Mouse (Mus musculus): ENCODE results near the gene Pigl.
A peak's percentile ranks its signal among the peaks of the same experiment; 100 is the strongest.
"Not testable (repeated sequence)": the region's sequence is repeated elsewhere in the genome, so short reads cannot be mapped to it uniquely, and the experiment has no call there.

Pigl gene

DNA sequence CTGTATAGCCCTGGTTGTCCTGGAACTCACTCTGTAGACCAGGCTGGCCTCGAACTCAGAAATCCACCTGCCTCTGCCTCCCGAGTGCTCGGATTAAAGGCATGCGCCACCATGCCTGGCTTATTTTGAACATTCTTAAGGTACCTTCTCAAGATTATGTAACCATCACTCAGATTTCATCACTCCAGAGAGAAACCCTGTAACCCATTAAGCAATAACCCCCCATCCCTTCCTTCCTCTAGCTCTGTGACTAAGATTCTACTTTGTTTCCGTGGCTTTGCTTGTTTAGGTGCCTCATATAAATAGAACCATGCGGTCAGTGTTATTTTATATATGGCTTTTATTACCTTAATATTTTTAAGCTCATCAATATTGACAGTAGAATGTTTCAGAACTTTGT, 12.2 kb downstream of the Pigl start:
- no peak for DNase-seq (ENCODE audit: low spot score)

DNA sequence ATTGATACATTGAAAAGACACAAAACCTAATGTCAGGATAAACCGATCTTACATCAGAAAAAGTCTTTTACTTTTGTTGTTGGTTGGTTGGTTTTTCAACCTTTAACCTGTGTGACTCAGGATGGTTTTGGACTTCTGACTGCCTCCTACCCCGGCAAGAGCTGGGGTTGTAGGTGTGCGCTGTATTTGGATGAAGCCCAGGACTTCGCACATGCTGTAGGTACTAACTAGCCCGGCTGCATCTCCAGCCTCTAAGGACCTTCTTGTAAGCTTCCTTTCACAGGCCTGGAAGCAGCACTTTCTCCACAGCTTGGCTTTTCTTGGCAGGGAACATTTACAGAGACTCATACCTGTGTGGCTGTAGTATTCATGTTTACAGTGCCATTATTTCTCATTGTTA, 15.3 kb downstream of the Pigl start:
- no peak for DNase-seq (ENCODE audit: low spot score)

DNA sequence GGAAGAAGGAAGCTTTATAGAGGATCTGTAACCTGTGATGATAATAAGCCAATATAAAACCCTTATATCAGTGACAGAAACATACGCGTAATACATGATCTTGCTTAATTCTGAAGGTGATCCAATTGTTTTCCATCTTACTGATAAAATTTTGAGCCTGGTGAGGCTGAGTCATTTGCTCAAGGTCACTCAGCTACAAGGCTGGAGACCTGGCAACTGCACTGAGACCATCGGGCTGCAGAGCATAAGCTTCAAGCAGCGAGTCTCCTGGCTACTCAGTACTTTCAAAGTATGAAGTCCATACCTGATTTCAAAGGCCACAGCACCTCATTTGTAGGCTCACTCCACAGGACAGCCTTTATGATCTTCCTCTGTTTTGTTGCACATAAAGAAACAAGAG, 17.9 kb downstream of the Pigl start:
- no peak for DNase-seq (ENCODE audit: low spot score)

- DNase-seq (ENCODE audit: low spot score), result no peak
Measured at GRCm38 (mm10) chr11:62478931-62479330, 20.7 kb downstream of the Pigl start.

GRCm38 (mm10) chr11:62479581-62479980, 21.3 kb downstream of the Pigl start:
- DNase-seq (ENCODE audit: low spot score), result no peak

DNA sequence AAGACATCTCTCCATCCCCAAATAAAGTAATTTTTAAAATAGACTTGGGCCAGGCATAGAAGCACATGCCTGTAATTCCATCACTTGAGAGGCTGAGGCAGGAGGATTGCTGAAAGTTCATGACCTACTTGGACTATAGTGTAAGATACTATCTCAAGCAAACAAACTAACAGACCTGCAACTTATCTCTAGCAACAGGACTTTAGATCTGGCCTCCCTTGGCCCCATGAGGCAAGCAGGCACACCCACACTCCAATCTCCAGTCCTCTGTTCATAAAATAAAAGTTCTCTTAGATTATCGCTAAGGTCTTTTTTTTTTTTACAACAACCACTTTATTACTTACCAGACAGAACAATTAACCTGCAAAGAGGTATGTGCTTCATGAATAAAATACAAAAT, 28.7 kb downstream of the Pigl start:
- no peak for DNase-seq (ENCODE audit: low spot score)

DNA sequence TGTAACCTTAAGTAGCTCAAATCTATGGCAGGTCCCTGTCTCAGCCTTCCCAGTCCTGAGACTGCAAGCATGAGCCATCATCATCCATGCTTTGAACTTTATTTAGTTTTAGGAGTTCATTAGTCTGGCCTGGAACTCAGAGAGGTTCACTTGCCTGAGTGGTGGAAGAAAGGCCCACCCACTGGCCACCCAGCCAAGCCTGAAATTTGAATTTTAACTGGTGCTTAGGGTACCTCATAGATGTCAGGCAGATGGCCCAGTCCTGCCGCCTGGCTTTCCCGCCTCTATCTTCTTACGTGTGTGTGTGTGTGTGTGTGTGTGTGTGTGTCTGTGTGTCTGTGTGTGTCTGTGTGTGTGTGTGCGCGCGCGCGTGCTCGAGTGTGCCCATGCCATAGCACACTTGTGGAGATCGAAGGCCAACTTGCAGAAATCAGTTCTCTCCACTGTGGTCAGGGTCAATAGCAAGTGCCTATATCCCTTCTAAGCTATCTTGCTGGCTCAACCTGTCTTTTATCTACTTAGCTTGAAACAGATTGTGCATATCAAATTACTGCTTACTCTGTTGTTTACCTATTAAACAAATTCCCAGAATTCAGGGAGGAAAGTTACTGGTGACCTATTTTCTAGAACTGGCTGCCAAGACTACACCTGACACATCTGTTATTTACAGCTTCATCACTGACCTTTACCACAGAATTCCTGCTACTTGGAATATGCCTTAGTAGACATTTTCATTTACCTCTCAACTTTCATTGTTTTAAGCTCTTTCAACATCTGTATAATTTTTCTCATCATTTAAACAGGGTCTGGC, 29.5 kb downstream of the Pigl start:
- no peak for DNase-seq (ENCODE audit: low spot score)

- no peak for DNase-seq (ENCODE audit: low spot score)
Measured at GRCm38 (mm10) chr11:62493701-62494100, 35.4 kb downstream of the Pigl start.

GRCm38 (mm10) chr11:62494754-62495275, 36.6 kb downstream of the Pigl start:
- DNase-seq (ENCODE audit: low spot score), result peak; percentile 43

- peak; percentile 31 for DNase-seq (ENCODE audit: low spot score)
Measured at GRCm38 (mm10) chr11:62495276-62495801, 37.1 kb downstream of the Pigl start.

DNA sequence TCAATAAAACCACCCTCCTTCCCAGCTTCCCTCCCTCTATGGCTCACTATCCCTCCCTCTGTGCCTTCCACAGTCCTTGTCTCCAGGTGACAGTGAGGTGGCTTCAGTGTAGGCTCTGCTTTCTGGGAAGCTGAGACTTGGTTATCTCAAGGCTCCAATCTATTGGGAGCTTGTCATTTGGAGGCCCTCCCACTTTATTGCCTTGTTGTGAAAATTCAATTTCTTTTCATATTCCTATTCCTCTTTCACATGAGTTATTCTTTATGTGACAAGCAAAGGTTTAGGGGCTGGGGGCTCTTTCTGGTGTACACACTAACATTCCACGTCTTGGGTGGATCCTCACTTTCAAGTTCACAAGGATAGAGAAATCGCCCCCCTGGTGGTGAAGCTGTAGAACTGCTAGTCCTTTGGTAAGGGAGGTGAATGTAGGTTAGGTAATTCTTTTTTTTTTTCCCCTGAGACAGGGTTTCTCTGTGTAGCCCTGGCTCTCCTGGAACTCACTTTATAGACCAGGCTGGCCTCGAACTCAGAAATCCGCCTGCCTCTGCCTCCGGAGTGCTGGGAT, 38.0 kb downstream of the Pigl start:
- DNase-seq (ENCODE audit: low spot score), result no peak

DNA sequence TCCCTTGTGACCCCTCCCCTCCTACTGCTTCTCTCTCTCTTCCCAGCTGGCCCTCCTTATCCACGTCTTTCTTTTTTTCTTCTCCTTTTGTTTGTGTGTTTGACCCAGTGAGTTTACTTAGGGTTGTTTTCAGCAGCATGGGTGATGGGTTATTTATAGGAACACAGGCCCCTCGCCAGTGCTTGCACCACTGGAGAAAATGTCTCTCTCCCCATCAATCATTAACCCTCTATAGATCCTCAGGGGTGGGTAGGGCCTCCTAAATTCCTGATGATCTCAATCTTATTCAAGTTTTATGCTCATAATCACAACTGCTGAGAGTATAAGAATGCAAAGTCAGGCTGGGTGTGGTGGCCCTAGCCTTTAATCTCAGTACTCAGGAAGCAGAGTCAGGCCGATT, 38.9 kb downstream of the Pigl start:
- no peak for DNase-seq (ENCODE audit: low spot score)

- DNase-seq (ENCODE audit: low spot score), result no peak
Measured at GRCm38 (mm10) chr11:62498802-62499201, 40.5 kb downstream of the Pigl start.

- DNase-seq (ENCODE audit: low spot score), result no peak
Measured at GRCm38 (mm10) chr11:62500529-62500928, 42.3 kb downstream of the Pigl start.

DNA sequence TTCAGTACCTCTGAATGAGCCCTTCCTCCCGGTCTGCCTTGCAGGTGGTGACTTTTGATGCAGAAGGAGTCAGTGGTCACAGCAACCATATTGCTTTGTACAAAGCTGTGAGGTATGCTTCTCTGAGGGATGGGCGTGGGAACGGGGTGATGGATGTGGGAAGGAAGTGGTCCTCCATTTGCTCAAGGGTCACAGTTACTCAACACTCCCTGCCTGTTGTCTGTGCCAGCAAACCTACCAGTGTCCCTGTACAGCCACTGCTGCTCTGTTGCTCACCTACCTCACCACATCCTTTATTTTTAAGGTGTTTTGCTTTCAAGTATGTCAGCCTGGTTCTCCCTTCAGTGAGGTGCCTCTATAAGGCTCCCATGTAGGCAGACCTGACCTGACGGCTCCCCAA, 49.4 kb downstream of the Pigl start:
- no peak for DNase-seq (ENCODE audit: low spot score)

- DNase-seq (ENCODE audit: low spot score), result not testable (repeated sequence)
Measured at GRCm38 (mm10) chr11:62508365-62508764, 50.1 kb downstream of the Pigl start.

GRCm38 (mm10) chr11:62508816-62509215, 50.6 kb downstream of the Pigl start:
- DNase-seq (ENCODE audit: low spot score), result not testable (repeated sequence)

- no peak for DNase-seq (ENCODE audit: low spot score)
Measured at GRCm38 (mm10) chr11:62509571-62509970, 51.3 kb downstream of the Pigl start.

GRCm38 (mm10) chr11:62510956-62511355, 52.7 kb downstream of the Pigl start:
- DNase-seq (ENCODE audit: low spot score), result no peak

- no peak for DNase-seq (ENCODE audit: low spot score)
Measured at GRCm38 (mm10) chr11:62511444-62512202, 53.4 kb downstream of the Pigl start.

DNA sequence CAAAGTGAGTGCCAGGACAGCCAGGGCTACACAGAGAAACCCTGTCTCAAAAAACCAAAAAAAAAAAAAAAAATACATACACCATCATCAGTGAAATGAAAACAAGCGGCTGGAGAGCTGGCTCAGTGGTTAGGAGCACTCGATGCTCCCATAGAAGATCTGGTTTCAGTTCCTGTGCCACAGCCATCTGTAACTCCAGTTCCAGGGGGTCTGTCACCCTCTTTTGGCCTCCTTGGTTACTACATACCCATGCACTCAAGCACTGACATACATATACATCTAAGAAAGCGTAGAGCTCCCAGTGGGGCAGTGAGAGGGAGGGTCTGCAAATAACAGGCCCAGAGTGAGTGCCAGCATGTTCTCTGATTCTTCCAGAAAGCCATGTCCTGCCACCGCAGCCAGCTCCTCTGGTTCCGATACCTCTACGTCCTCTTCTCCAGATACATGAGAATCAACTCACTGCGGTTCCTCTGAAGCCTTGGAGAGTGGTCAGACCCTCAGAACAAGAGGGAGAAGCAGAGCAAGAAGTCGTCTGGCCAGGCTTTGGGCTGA, 54.3 kb downstream of the Pigl start:
- no peak for DNase-seq (ENCODE audit: low spot score)

GRCm38 (mm10) chr11:62513311-62513710, 55.1 kb downstream of the Pigl start:
- no peak for DNase-seq (ENCODE audit: low spot score)
